Mouse (Mus musculus): ENCODE measurements around the gene Agbl2. TPM values are rescaled to one million over a fixed set of nuclear protein-coding genes. Genes with fewer than 3 reads are reported as not detected.

The Agbl2 gene
- polyA plus RNA-seq, 1 experiment from 2014 or later, result 1.2 TPM

DNA sequence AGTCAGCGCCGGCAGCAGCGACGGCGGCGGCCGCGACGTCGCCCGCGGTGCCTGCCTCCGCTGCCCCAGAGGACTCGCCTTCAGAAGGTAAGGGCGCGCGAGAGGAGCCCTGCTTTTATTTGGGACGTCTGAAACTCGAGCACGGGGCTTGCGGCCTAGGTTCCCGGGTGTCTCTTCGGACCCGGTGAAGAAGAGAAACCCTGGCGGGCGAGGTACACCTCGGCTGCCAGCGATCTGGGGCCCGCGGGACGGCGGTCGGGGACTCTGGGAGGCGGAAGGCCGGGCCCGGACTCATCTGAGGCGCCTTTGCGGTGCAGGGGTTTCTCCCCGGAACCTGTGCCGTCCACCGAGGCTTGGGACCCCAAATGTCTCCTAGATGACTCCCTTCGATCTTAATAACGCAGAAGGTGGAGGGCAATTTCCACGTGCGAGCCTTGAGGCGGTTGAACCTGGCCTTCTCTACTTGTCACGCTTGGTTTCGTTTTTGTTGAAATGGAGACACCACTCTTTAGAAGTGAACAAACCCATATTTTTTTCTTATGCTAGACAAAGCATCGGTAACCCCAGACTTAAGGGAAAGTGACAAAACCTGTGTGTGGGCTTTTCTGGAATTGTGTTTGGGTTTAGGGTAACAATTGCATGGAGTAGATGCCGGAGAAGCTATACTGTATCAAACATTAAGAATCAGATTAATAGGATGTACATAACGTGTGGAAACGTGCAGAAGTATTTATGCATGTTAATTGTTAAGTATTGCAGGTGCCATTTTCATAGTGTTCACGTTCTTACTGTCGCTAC lies 36.6 kb upstream of the Agbl2 start:
- H3K36me3 ChIP-seq (ENCODE audit: insufficient read depth), result peaks cover 20% of the 10 kb centered on the region

GRCm38 (mm10) chr2:90746538-90746865 lies 36.0 kb upstream of the Agbl2 start:
- peak overlapping the region; percentile 98 for H3K9ac ChIP-seq
- H3K4me1 ChIP-seq (ENCODE audit: insufficient read depth), result peaks cover 8% of the 10 kb centered on the region; the same call in 1 of the 2 replicates

More for the DNA sequence above, 36.6 kb upstream of the Agbl2 start:
- Histone ChIP-seq H3K4me1 (ENCODE audit: insufficient read depth) (peaks cover 8% of the 10 kb centered on the region; the same call in 1 of the 2 replicates), H3K9ac (peak overlapping the region; percentile 98), H3K4me2 (peak overlapping the region; percentile 91), H3K9me3 (ENCODE audit: low read depth, low read length) (no peaks in the 10 kb centered on the region), H3K27ac (ENCODE audit: low read depth) (peak overlapping the region; percentile 97), H3K27me3 (ENCODE audit: insufficient read depth, low read length) (no peaks in the 10 kb centered on the region), H3K4me3 (ENCODE audit: low read depth, low read length) (peak overlapping the region; percentile 94)
- TF ChIP-seq CTCF (IDR thresholded peaks at IDR 0.05; ENCODE audit: low read depth), result no peak
- ATAC-seq (ENCODE audit: insufficient read depth), result peak; percentile 57
- peak; percentile 62 for DNase-seq
- WGBS, result under 1% methylated on average over 52 of the region's 54 CpGs

GRCm38 (mm10) chr2:90747131-90747530 lies 35.4 kb upstream of the Agbl2 start:
- Histone ChIP-seq H3K36me3 (ENCODE audit: insufficient read depth) (peaks cover 32% of the 10 kb centered on the region), H3K27me3 (ENCODE audit: insufficient read depth, low read length) (no peaks in the 10 kb centered on the region), H3K4me2 (peak overlapping the region; percentile 91), H3K9me3 (ENCODE audit: low read depth, low read length) (no peaks in the 10 kb centered on the region), H3K4me1 (ENCODE audit: insufficient read depth) (peaks cover 8% of the 10 kb centered on the region; the same call in 1 of the 2 replicates), H3K9ac (peak overlapping the region; percentile 98), H3K27ac (ENCODE audit: low read depth) (no peak overlapping the region), H3K4me3 (ENCODE audit: low read depth, low read length) (peak overlapping the region; percentile 94)
- WGBS, result 87% methylated on average over 10 of the region's 10 CpGs
- DNase-seq, result no peak
- no peak for TF ChIP-seq CTCF (IDR thresholded peaks at IDR 0.05; ENCODE audit: low read depth)
- no peak for ATAC-seq (ENCODE audit: insufficient read depth)

More at GRCm38 (mm10) chr2:90746538-90746865, 36.0 kb upstream of the Agbl2 start:
- H3K4me3 ChIP-seq (ENCODE audit: low read depth, low read length), result peak overlapping the region; percentile 94
- H3K36me3 ChIP-seq (ENCODE audit: insufficient read depth), result peaks cover 26% of the 10 kb centered on the region
- DNase-seq (peak; percentile 29), ATAC-seq (ENCODE audit: insufficient read depth) (no peak)
- H3K9me3 ChIP-seq (ENCODE audit: low read depth, low read length), result no peaks in the 10 kb centered on the region
- no peaks in the 10 kb centered on the region for H3K27me3 ChIP-seq (ENCODE audit: insufficient read depth, low read length)
- H3K4me2 ChIP-seq, result peak overlapping the region; percentile 91
- 6% methylated on average over 4 of the region's 4 CpGs for WGBS
- TF ChIP-seq CTCF (IDR thresholded peaks at IDR 0.05; ENCODE audit: low read depth), result no peak
- peak overlapping the region; percentile 97; the same call in 1 of the 2 replicates for H3K27ac ChIP-seq (ENCODE audit: low read depth)

- no peak for ATAC-seq (ENCODE audit: insufficient read depth)
- Histone ChIP-seq H3K27me3 (ENCODE audit: insufficient read depth, low read length) (no peaks in the 10 kb centered on the region), H3K9ac (no peak overlapping the region), H3K4me3 (ENCODE audit: low read depth, low read length) (no peak overlapping the region), H3K9me3 (ENCODE audit: low read depth, low read length) (no peaks in the 10 kb centered on the region), H3K4me2 (no peak overlapping the region), H3K27ac (ENCODE audit: low read depth) (no peak overlapping the region), H3K36me3 (ENCODE audit: insufficient read depth) (peaks cover 60% of the 10 kb centered on the region), H3K4me1 (ENCODE audit: insufficient read depth) (peaks cover 8% of the 10 kb centered on the region; the same call in 1 of the 2 replicates)
- DNase-seq, result no peak
- WGBS, result 73% methylated on average over 6 of the region's 6 CpGs
- TF ChIP-seq CTCF (IDR thresholded peaks at IDR 0.05; ENCODE audit: low read depth), result no peak
Observed at GRCm38 (mm10) chr2:90749676-90750459, 32.7 kb upstream of the Agbl2 start.

DNA sequence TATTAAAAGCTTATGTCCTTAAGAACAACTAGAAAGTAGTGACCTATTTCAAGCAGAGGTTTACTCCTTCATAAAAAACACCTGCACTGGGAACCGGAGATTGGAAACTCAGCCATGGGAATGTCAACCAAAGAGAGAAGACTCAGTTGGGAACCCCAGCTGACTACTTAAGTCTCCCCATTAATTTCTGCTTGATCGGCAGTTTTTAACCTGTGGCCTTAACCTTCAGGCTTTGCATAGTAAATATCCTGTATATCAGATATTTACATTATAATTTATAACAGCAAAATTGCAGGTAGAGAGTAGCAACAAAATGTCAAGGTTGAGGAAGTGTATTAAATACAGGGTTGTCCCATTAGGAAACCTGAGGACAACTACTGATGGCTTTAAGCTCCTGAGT lies 29.0 kb upstream of the Agbl2 start:
- no peak for TF ChIP-seq CTCF (IDR thresholded peaks at IDR 0.05; ENCODE audit: low read depth)
- no peaks in the 10 kb centered on the region for H3K9me3 ChIP-seq (ENCODE audit: low read depth, low read length)
- peaks cover 85% of the 10 kb centered on the region for H3K36me3 ChIP-seq (ENCODE audit: insufficient read depth)
- H3K9ac ChIP-seq, result no peak overlapping the region
- H3K4me1 ChIP-seq (ENCODE audit: insufficient read depth), result no peaks in the 10 kb centered on the region
- no peak overlapping the region for H3K4me3 ChIP-seq (ENCODE audit: low read depth, low read length)
- H3K27ac ChIP-seq (ENCODE audit: low read depth), result no peak overlapping the region
- 94% methylated on average over 2 of the region's 2 CpGs for WGBS
- ATAC-seq (ENCODE audit: insufficient read depth) (no peak), DNase-seq (no peak)
- no peaks in the 10 kb centered on the region for H3K27me3 ChIP-seq (ENCODE audit: insufficient read depth, low read length)
- H3K4me2 ChIP-seq, result no peak overlapping the region

- Histone ChIP-seq H3K4me3 (ENCODE audit: low read depth, low read length) (no peak overlapping the region), H3K27ac (ENCODE audit: low read depth) (no peak overlapping the region), H3K27me3 (ENCODE audit: insufficient read depth, low read length) (no peaks in the 10 kb centered on the region), H3K4me1 (ENCODE audit: insufficient read depth) (no peaks in the 10 kb centered on the region), H3K4me2 (no peak overlapping the region), H3K9me3 (ENCODE audit: low read depth, low read length) (no peaks in the 10 kb centered on the region), H3K36me3 (ENCODE audit: insufficient read depth) (peaks cover 85% of the 10 kb centered on the region), H3K9ac (no peak overlapping the region)
- TF ChIP-seq CTCF (IDR thresholded peaks at IDR 0.05; ENCODE audit: low read depth), result no peak
- WGBS, result 99% methylated on average over 3 of the region's 3 CpGs
- DNase-seq, result no peak
- ATAC-seq (ENCODE audit: insufficient read depth), result no peak
Observed at GRCm38 (mm10) chr2:90754188-90754587, 28.3 kb upstream of the Agbl2 start.

DNA sequence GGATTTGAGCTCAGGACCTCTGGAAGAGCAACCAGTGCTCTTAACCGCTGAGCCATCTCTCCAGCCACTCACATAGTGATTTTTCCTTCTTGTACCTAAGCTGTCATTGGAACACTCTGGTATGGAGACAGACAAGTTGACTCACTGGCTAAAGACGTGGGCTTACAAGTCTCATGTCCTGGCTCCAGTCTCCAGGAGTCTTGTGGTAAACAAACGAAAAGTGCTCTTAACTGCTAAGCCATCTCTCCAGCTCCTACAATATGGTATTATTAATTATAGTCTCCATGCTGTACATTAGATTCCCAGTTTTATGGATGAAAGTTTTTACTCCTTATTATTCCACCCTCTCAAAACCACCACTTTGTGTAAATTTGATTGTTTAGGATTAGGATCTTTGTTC lies 17.4 kb upstream of the Agbl2 start:
- WGBS, result 82% methylated on average over 3 of the region's 3 CpGs
- ATAC-seq (ENCODE audit: insufficient read depth) (no peak), DNase-seq (no peak)
- no peak for TF ChIP-seq CTCF (IDR thresholded peaks at IDR 0.05; ENCODE audit: low read depth)
- Histone ChIP-seq H3K36me3 (ENCODE audit: insufficient read depth) (peaks cover 96% of the 10 kb centered on the region), H3K9me3 (ENCODE audit: low read depth, low read length) (no peaks in the 10 kb centered on the region), H3K4me1 (ENCODE audit: insufficient read depth) (no peaks in the 10 kb centered on the region), H3K27ac (ENCODE audit: low read depth) (no peak overlapping the region), H3K9ac (no peak overlapping the region), H3K4me2 (no peak overlapping the region), H3K4me3 (ENCODE audit: low read depth, low read length) (no peak overlapping the region), H3K27me3 (ENCODE audit: insufficient read depth, low read length) (no peaks in the 10 kb centered on the region)

Data from lung, embryonic 14.5 days (tissue).